Mouse (Mus musculus) MEL (cell line): ENCODE results near the gene 1700014D04Rik. TPM values are rescaled to one million over a fixed set of nuclear protein-coding genes. Genes with fewer than 3 reads are reported as not detected.

Experiments
- DNase-seq: peaks from one replicate; pipeline ENCODE4 v3.0.0; 2011; ENCODE audit warnings: low read depth, low spot score
- H3K27ac ChIP-seq: 2 replicates; pipeline ENCODE4 v1.5.1; 2012; ENCODE audit warnings: low read depth, mild to moderate bottlenecking, control low read depth, low read length, moderate library complexity; ENCODE audit not compliant: control insufficient read depth
- H3K27me3 ChIP-seq, 2 experiments: fragments of 150-350 bp in 1 of 2; sonication (generic) in 1 of 2; 2 replicates each; pipeline ENCODE4 v1.6.1; 2012; ENCODE audit warnings: low read length in 2 of 2, mild to moderate bottlenecking in 2 of 2, improper control_type of control experiment in 1 of 2, moderate library complexity in 1 of 2; ENCODE audit not compliant: insufficient read depth in 2 of 2, control insufficient read depth in 1 of 2
- H3K36me3 ChIP-seq, 2 experiments: 2 replicates each; pipeline ENCODE4 v1.6.1; 2012 to 2014; ENCODE audit warnings: low read length in 2 of 2, improper control_type of control experiment in 1 of 2, inconsistent platforms in 1 of 2, mild to moderate bottlenecking in 1 of 2; ENCODE audit not compliant: insufficient read depth in 2 of 2, control insufficient read depth in 1 of 2
- H3K4me1 ChIP-seq, 2 experiments: fragments of 150-350 bp in 1 of 2; sonication (generic) in 1 of 2; 2 replicates each; pipeline ENCODE4 v1.6.1; 2012; ENCODE audit warnings: low read length in 2 of 2, improper control_type of control experiment in 1 of 2, mild to moderate bottlenecking in 1 of 2; ENCODE audit not compliant: insufficient read depth in 2 of 2, control insufficient read depth in 1 of 2
- H3K4me3 ChIP-seq, 2 experiments: fragments of 150-350 bp in 1 of 2; sonication (generic) in 1 of 2; 2 replicates each; pipeline ENCODE4 v1.5.1; 2012; ENCODE audit warnings: low read depth in 2 of 2, low read length in 2 of 2, mild to moderate bottlenecking in 2 of 2, moderate library complexity in 2 of 2, control low read depth in 1 of 2, improper control_type of control experiment in 1 of 2; ENCODE audit not compliant: control insufficient read depth in 1 of 2, insufficient read depth in 1 of 2
- H3K79me2 ChIP-seq: 2 replicates; pipeline ENCODE4 v1.6.1; 2012; ENCODE audit warnings: mild to moderate bottlenecking, low read length, moderate library complexity; ENCODE audit not compliant: control insufficient read depth, poor library complexity, insufficient read depth
- H3K9ac ChIP-seq: 2 replicates; pipeline ENCODE4 v1.6.1; 2012; ENCODE audit warnings: low read depth, mild to moderate bottlenecking, control low read depth, low read length, moderate library complexity; ENCODE audit not compliant: control insufficient read depth, poor library complexity, severe bottlenecking
- H3K9me3 ChIP-seq: fragments of 150-350 bp; sonication (generic); replicated peaks from 2 replicates; pipeline ENCODE4 v1.6.1; 2012; ENCODE audit warnings: mild to moderate bottlenecking, low read length, improper control_type of control experiment, moderate library complexity; ENCODE audit not compliant: insufficient read depth
- BHLHE40 ChIP-seq: IDR thresholded peaks from 2 replicates; pipeline ENCODE4 v1.6.1; 2012; ENCODE audit warnings: low read depth, mild to moderate bottlenecking, inconsistent platforms, low read length, improper control_type of control experiment, borderline replicate concordance
- E2F4 ChIP-seq: IDR thresholded peaks from 2 replicates; pipeline ENCODE4 v1.6.1; 2011; ENCODE audit warnings: low read depth, low read length, improper control_type of control experiment, borderline replicate concordance
- ELF1 ChIP-seq: IDR thresholded peaks from 2 replicates; pipeline ENCODE4 v1.6.1; 2014; ENCODE audit warnings: low read depth, mild to moderate bottlenecking, inconsistent platforms, low read length, improper control_type of control experiment, moderate library complexity
- HCFC1 ChIP-seq: IDR thresholded peaks from 2 replicates; pipeline ENCODE4 v1.6.1; 2012; ENCODE audit warnings: low read depth, mild to moderate bottlenecking, inconsistent platforms, low read length, improper control_type of control experiment, moderate library complexity
- JUND ChIP-seq: IDR thresholded peaks from 2 replicates; pipeline ENCODE4 v1.6.1; 2011; ENCODE audit warnings: low read depth, mild to moderate bottlenecking, improper control_type of control experiment, low read length
- KAT2A ChIP-seq: conservative IDR thresholded peaks from 2 replicates; pipeline ENCODE4 v1.6.1; 2012; ENCODE audit warnings: low read depth, low read length, improper control_type of control experiment, inconsistent platforms
- MAX ChIP-seq: IDR thresholded peaks from 2 replicates; pipeline ENCODE4 v1.6.1; 2011; ENCODE audit warnings: low read length, improper control_type of control experiment
- MEF2A ChIP-seq: IDR thresholded peaks from 2 replicates; pipeline ENCODE4 v1.6.1; 2014; ENCODE audit warnings: low read depth, mild to moderate bottlenecking, inconsistent platforms, low read length, improper control_type of control experiment; ENCODE audit not compliant: poor library complexity, insufficient replicate concordance, severe bottlenecking; ENCODE audit errors: extremely low read depth
- MYB ChIP-seq: IDR thresholded peaks from 2 replicates; pipeline ENCODE4 v1.6.1; 2011; ENCODE audit warnings: mild to moderate bottlenecking, low read depth, low read length, improper control_type of control experiment
- MYC ChIP-seq: IDR thresholded peaks from 2 replicates; pipeline ENCODE4 v1.6.1; 2011; ENCODE audit warnings: low read depth, mild to moderate bottlenecking, low read length, improper control_type of control experiment, moderate library complexity
- NRF1 ChIP-seq: IDR thresholded peaks from 2 replicates; pipeline ENCODE4 v1.6.1; 2014; ENCODE audit warnings: low read depth, mild to moderate bottlenecking, inconsistent platforms, low read length, improper control_type of control experiment, moderate library complexity; ENCODE audit not compliant: poor library complexity, insufficient read depth, severe bottlenecking
- POLR2A ChIP-seq, 2 experiments: IDR thresholded peaks; 2 replicates each; pipeline ENCODE4 v1.6.1; 2011 to 2012; ENCODE audit warnings: low read length in 2 of 2, mild to moderate bottlenecking in 2 of 2, control low read depth in 1 of 2, improper control_type of control experiment in 1 of 2, low read depth in 1 of 2, moderate library complexity in 1 of 2; ENCODE audit not compliant: control insufficient read depth in 1 of 2, insufficient read depth in 1 of 2, poor library complexity in 1 of 2
- RAD21 ChIP-seq: IDR thresholded peaks from 2 replicates; pipeline ENCODE4 v1.6.1; 2011; ENCODE audit warnings: mild to moderate bottlenecking, low read depth, low read length, improper control_type of control experiment
- RCOR1 ChIP-seq: IDR thresholded peaks from 2 replicates; pipeline ENCODE4 v1.6.1; 2012; ENCODE audit warnings: low read depth, mild to moderate bottlenecking, inconsistent platforms, low read length, improper control_type of control experiment
- SIN3A ChIP-seq: IDR thresholded peaks from 2 replicates; pipeline ENCODE4 v1.6.1; 2012; ENCODE audit warnings: low read length, improper control_type of control experiment, inconsistent platforms
- SMC3 ChIP-seq: IDR thresholded peaks from 2 replicates; pipeline ENCODE4 v1.6.1; 2011; ENCODE audit warnings: low read depth, low read length, improper control_type of control experiment
- TAL1 ChIP-seq: IDR thresholded peaks from 2 replicates; pipeline ENCODE4 v1.6.1; 2012; ENCODE audit warnings: mild to moderate bottlenecking, inconsistent platforms, low read length, moderate library complexity, mixed read lengths
- UBTF ChIP-seq: IDR thresholded peaks from 2 replicates; pipeline ENCODE4 v1.6.1; 2012; ENCODE audit warnings: low read depth, mild to moderate bottlenecking, inconsistent platforms, low read length, improper control_type of control experiment, moderate library complexity, borderline replicate concordance; ENCODE audit not compliant: insufficient read depth
- USF1 ChIP-seq: IDR thresholded peaks from 2 replicates; pipeline ENCODE4 v1.6.1; 2014; ENCODE audit warnings: low read depth, mild to moderate bottlenecking, inconsistent platforms, low read length, improper control_type of control experiment, moderate library complexity
- ZKSCAN1 ChIP-seq: IDR thresholded peaks from 2 replicates; pipeline ENCODE4 v1.6.1; 2012; ENCODE audit warnings: low read depth, mild to moderate bottlenecking, inconsistent platforms, low read length, improper control_type of control experiment, moderate library complexity
- ZMIZ1 ChIP-seq: IDR thresholded peaks from 2 replicates; pipeline ENCODE4 v1.6.1; 2012; ENCODE audit warnings: low read depth, mild to moderate bottlenecking, inconsistent platforms, low read length, improper control_type of control experiment, moderate library complexity
- ZNF384 ChIP-seq: IDR thresholded peaks from 2 replicates; pipeline ENCODE4 v1.6.1; 2012; ENCODE audit warnings: low read depth, mild to moderate bottlenecking, inconsistent platforms, low read length, improper control_type of control experiment
- polyA plus RNA-seq, 2 experiments: library from polyadenylated mRNA; stranded (reverse) in 1 of 2; unstranded in 1 of 2; fragments of >175 nt in 1 of 2; fragments of >200 nt in 1 of 2; gene quantifications; 2 replicates each; pipeline versions ENCODE4 v1.2.1 to v1.2.4; 2012; ENCODE audit warnings: low replicate concordance in 2 of 2, low read depth in 1 of 2; ENCODE audit not compliant: insufficient read length in 2 of 2, insufficient read depth in 1 of 2, missing spikeins in 1 of 2
- total RNA-seq: library from RNA; depleted of rRNA; stranded (reverse); fragments of 300-350 nt; gene quantifications from 2 replicates; pipeline ENCODE4 v1.2.3, GENCODE M21; 2012

The 1700014D04Rik gene
- total and polyA plus RNA-seq, 3 experiments, result 0.06 TPM; not detected in 2

DNA sequence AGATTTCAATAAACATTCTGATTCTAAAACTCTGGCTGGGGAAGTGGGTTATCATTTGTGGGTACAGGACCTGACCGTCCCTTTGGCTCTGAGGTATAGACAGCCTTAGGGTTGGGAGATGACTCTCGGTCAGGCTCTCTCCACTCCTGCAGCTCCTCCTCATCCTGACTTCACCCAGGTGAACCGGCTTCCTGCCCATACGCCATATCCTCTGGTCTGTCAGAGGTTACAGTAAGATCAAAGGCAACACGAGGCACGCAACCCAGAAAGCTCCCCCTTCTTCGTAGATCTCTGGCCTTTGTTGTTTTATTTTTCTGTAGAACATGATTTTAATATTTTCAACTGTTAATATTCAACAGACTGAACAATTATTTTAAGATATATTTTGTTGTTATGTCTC lies 50.8 kb downstream of the 1700014D04Rik start:
- Histone ChIP-seq H3K4me3 (no peak overlapping the region), H3K79me2 (no peaks in the 10 kb centered on the region), H3K27me3 (no peaks in the 10 kb centered on the region; a peak in 1 of 4 replicates), H3K27ac (no peak overlapping the region), H3K9me3 (no peaks in the 10 kb centered on the region), H3K4me1 (no peaks in the 10 kb centered on the region), H3K36me3 (no peaks in the 10 kb centered on the region)
- no peak for DNase-seq
- TF ChIP-seq JUND (no peak), MYC (no peak), RCOR1 (no peak), BHLHE40 (no peak), SIN3A (no peak), RAD21 (no peak), MEF2A (no peak), KAT2A (no peak), POLR2A (IDR thresholded peaks at IDR 0.05; ENCODE audit: control insufficient read depth in 1 of 2, insufficient read depth in 1 of 2, low read depth in 1 of 2, low read length in 2 of 2, poor library complexity in 1 of 2) (no peak), MAX (no peak), NRF1 (no peak), ZMIZ1 (no peak), E2F4 (no peak), ZNF384 (no peak), USF1 (no peak), UBTF (no peak), ZKSCAN1 (no peak), SMC3 (no peak), HCFC1 (no peak), TAL1 (no peak)
- TF ChIP-seq, all 39 proteins: peak for 0
- H3K9ac ChIP-seq, result no peak overlapping the region

DNA sequence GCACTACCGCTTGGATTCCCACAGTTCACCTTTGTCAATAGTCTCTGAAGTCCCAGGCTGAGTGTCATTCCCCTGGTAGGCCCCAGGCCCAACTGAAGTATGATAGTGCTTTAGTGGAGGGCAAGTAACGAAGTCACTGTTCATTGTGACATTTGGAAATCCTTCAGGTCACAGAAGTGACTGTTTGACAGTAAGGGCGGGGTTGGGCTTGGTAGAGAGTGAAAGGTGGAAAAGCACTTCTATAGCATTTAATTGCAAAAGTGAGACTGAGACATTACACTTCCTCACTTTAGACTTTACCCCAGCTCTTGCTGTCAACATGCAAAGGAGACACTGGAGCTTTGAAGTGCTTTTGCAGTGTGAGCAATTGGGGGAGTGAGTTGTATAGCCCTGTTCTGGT lies 52.5 kb downstream of the 1700014D04Rik start, which contains the start of gene 4921517D22Rik:
Gene 4921517D22Rik (minus strand): TSS at position 101 of the 400 bp plus-strand sequence.
- DNase-seq, result no peak
- no peaks in the 10 kb centered on the region; a peak in 1 of 4 replicates for H3K27me3 ChIP-seq
- TF ChIP-seq KAT2A (no peak), JUND (no peak), MYC (no peak), MYB (no peak), ELF1 (no peak)
- TF ChIP-seq, all 39 proteins: peak for 0

More for the DNA sequence above, 52.5 kb downstream of the 1700014D04Rik start, which contains the start of gene 4921517D22Rik:
- no peaks in the 10 kb centered on the region for H3K9me3 ChIP-seq
- H3K4me1 ChIP-seq, result peaks cover 0 to 8% of the 10 kb centered on the region in 2 experiments; a peak in 3 of 4 replicates
- H3K4me3 ChIP-seq, result no peak within 1 kb of the TSS
- peaks cover 0 to 7% of the 10 kb centered on the region in 2 experiments; a peak in 2 of 4 replicates for H3K36me3 ChIP-seq
- no peaks in the 10 kb centered on the region for H3K79me2 ChIP-seq
- no peak within 1 kb of the TSS for H3K9ac ChIP-seq
- H3K27ac ChIP-seq, result no peak within 1 kb of the TSS
